Mouse (Mus musculus) olfactory bulb, adult 2 months (tissue): ENCODE data around the gene Atp1a4.

Source experiments
- CTCF ChIP-seq: fragments of 200-500 bp; IDR thresholded peaks from 2 replicates; pipeline ENCODE4 v1.5.1; 2012; ENCODE audit warnings: low read depth, mild to moderate bottlenecking, low read length, moderate library complexity; ENCODE audit not compliant: insufficient read depth
- POLR2A ChIP-seq: fragments of 200-500 bp; IDR thresholded peaks from 2 replicates; pipeline ENCODE4 v1.6.1; 2012; ENCODE audit warnings: mild to moderate bottlenecking, low read depth, low read length, moderate library complexity; ENCODE audit not compliant: insufficient read depth

- TF ChIP-seq CTCF = no peak
- TF ChIP-seq POLR2A = no peak
These were observed 31.4 kb upstream of the Atp1a4 start for GRCm38 (mm10) chr1:172289617-172289946.
